Mouse (Mus musculus): ENCODE results near the gene Pak6.

DNA sequence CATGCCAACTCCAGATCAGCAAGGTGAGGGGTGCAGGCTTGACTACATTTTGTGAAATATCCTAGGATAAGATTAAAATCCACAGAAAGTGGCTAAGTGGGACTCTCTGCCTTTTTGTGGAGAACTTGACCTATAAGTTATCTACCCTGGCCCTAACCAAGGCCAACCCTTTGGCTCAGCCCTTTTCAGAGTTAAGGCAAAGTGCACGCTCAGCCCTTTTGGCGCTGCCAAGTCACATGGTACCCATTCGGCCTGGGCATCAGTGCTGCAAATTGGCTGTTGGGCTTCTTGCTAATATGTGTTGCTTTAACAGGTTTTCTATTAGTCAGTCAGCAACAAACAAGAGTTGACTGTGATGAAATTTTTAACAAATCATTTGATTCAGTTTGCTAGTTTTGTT is 24.7 kb downstream of the Pak6 start:
- TF ChIP-seq CTCF (IDR thresholded peaks at IDR 0.05; ENCODE audit: insufficient read depth, low read length) (no peak), POLR2A (IDR thresholded peaks at IDR 0.05; ENCODE audit: borderline replicate concordance, extremely low read depth, low read depth, low read length) (no peak)
